Mouse (Mus musculus) lung, postnatal 36 days (tissue): ENCODE data around the gene Gm21981.
"Not testable (repeated sequence)": the region's sequence is repeated elsewhere in the genome, so short reads cannot be mapped to it uniquely, and the experiment has no call there.

Experiments
- DNase-seq: peaks from one replicate; pipeline ENCODE4 v3.0.0; 2022; ENCODE audit warnings: mixed read lengths

Gene Gm21981

DNA sequence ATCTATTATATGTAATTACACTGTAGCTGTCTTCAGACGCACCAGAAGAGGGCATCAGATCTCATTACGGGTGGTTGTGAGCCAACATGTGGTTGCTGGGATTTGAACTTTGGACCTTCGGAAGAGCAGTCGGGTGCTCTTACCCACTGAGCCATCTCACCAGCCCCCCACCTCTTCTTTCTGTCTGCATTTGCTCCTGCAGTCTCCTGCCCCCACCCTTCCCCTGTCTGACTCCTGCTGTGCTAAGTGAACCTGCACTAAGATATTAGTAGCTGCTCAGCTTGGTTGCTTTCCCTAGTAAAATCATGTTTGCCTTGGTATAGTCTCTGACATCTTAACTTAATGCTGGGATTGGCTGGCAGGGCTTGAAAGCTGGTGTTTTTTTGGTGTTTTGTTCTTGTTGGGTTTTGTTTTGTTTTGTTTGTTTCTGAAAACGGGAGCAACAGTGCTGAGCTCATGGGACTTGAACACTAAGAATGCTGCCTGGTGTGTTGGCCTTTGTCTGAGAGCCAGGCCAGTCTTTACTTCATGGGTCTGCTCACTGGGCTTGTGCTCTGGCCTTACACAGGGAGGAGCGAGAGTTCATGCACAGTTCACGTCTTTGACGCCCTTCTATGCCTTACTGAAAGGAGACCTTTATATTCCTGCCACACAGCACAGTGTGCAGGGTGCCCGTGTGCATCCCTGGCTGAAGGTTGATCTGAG, 31.1 kb downstream of the Gm21981 start:
- no peak for DNase-seq

GRCm38 (mm10) chr17:47658741-47659243, 35.5 kb downstream of the Gm21981 start:
- DNase-seq, result no peak

GRCm38 (mm10) chr17:47657901-47658300, 36.4 kb downstream of the Gm21981 start:
- no peak for DNase-seq

DNA sequence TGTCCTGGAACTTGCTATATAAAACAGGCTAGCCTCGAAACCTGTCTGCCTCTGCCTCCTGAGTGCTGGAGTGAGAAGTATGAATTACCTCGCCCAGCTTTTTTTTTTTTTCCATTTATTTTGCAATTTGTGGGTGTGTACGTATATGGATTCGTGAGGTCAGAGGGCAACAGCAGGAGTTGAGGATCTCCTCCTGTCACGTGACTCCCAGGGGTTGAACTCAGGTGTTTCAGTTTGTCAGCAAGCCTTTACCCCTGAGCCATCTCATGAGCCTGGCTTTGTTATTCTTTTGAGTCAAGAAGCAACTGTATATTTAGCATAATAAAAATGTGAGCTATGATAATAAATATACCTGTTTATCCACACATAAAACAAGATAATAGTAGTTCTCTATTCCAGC, 38.6 kb downstream of the Gm21981 start:
- no peak for DNase-seq

- DNase-seq, result not testable (repeated sequence)
Observed at GRCm38 (mm10) chr17:47654346-47654745, 39.9 kb downstream of the Gm21981 start.

DNA sequence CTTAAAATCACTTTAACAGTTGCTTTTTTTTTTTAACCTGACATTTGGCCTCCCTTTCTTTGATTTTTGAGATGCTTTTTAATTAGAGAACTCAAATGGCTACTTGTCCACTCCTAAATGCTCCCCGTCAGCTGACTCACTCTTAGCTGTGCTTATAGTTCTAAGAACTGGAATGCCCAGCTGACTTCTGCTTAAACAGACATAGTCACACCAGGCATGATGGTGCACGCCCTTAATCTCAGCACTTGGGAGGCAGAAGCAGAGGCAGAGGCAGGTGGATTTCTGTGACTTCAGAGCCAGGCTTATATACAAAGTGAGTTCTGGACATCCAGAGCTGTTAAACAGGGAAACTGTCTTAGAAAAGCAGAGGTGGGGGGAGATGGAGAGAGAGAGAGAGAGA, 42.3 kb downstream of the Gm21981 start:
- no peak for DNase-seq

DNA sequence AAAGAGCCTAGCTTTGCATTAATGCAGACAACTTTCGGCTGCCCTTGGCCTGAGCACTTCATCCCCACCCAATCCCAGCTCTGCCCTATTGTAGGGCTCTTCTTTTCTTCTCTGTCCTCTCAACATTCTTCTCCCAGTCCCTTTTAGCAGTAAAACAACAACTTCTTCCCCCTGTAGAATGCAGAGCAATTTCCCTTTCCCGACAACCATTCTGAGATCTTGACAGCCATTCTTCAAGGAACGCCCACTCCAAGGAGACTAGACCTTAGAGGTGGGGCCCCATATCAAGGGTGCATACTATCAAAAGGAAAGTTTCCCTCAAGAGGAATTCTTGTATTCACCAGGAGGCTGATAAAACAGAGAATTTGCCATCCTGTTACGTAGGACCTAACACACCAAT, 45.3 kb downstream of the Gm21981 start:
- DNase-seq, result no peak

DNA sequence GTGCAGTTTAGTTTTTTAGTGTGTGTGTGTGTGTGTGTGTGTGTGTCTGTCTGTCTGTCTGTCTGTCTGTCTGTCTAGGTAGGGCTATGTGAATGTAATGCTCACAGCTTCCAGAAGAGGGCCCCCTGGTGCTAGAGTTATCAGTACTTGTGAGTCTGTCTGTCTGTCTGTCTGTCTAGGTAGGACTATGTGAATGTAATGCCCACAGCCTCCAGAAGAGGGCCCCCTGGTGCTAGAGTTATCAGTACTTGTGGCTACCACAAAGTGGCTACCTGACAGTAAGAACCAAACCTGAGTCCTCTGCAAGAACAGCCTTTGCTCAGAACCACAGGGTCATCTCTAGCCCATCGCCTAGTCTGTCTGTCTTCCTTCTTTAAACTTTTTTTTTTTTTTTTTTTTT, 47.6 kb downstream of the Gm21981 start:
- peak; percentile 90 for DNase-seq

GRCm38 (mm10) chr17:47642992-47643391, 51.3 kb downstream of the Gm21981 start:
- DNase-seq, result no peak
